Mouse (Mus musculus): ENCODE data around the gene Phf10. TPM values are rescaled to one million over a fixed set of nuclear protein-coding genes. Genes with fewer than 3 reads are reported as not detected.
"Not testable (repeated sequence)": the region's sequence is repeated elsewhere in the genome, so short reads cannot be mapped to it uniquely, and the experiment has no call there.

The Phf10 gene
- polyA plus RNA-seq, 1 experiment: 45.7 TPM

DNA sequence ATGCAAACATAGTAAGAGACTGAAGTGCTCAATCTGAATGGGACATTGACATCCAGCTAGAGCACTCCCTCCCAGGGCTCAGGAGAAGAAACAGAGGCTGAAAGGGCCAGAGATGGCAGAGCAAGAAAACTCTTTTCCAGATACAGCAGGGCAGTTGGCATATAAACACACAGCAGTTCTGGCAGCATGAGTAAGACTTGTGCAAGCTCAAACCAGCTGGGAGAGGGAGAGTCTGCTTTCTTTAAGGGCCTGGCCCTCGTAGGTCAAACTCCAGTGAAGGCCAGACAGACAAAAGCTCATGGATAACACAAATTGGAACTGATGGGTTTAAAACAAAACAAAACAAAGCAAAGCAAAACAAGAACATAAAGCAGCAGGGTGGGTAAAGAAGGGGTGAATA lies 54.5 kb downstream of the Phf10 start:
- DNase-seq: no peak
- Histone ChIP-seq H3K4me3 (replicated peaks; ENCODE audit: insufficient read depth, low read depth, low read length) (no peak overlapping the region), H3K4me1 (ENCODE audit: control insufficient read depth, insufficient read depth, low read length) (no peaks in the 10 kb centered on the region), H3K27ac (ENCODE audit: insufficient read depth, low read length) (no peak overlapping the region), H3K27me3 (ENCODE audit: control insufficient read depth, insufficient read depth, low read length) (no peaks in the 10 kb centered on the region)
- WGBS: 46% methylated on average over 1 of the region's 1 CpGs
- TF ChIP-seq CTCF (IDR thresholded peaks at IDR 0.05; ENCODE audit: borderline replicate concordance, insufficient read depth, low read depth, low read length) (no peak), POLR2A (IDR thresholded peaks at IDR 0.05; ENCODE audit: borderline replicate concordance, insufficient read depth, low read length) (no peak)

GRCm38 (mm10) chr17:14904637-14905265 lies 56.3 kb downstream of the Phf10 start:
- TF ChIP-seq POLR2A (IDR thresholded peaks at IDR 0.05; ENCODE audit: borderline replicate concordance, insufficient read depth, low read length) (no peak), CTCF (IDR thresholded peaks at IDR 0.05; ENCODE audit: borderline replicate concordance, insufficient read depth, low read depth, low read length) (peak; percentile 44; the same call in 1 of the 2 replicates)
- 56% methylated on average over 7 of the region's 7 CpGs for WGBS
- Histone ChIP-seq H3K27me3 (ENCODE audit: control insufficient read depth, insufficient read depth, low read length) (no peaks in the 10 kb centered on the region), H3K4me1 (ENCODE audit: control insufficient read depth, insufficient read depth, low read length) (no peaks in the 10 kb centered on the region), H3K27ac (ENCODE audit: insufficient read depth, low read length) (no peak overlapping the region), H3K4me3 (replicated peaks; ENCODE audit: insufficient read depth, low read depth, low read length) (no peak overlapping the region)
- peak; percentile 34 to 57 for DNase-seq

- Histone ChIP-seq H3K27me3 (ENCODE audit: control insufficient read depth, insufficient read depth, low read length) (no peaks in the 10 kb centered on the region), H3K4me3 (replicated peaks; ENCODE audit: insufficient read depth, low read depth, low read length) (no peak overlapping the region), H3K4me1 (ENCODE audit: control insufficient read depth, insufficient read depth, low read length) (no peaks in the 10 kb centered on the region), H3K27ac (ENCODE audit: insufficient read depth, low read length) (no peak overlapping the region)
- TF ChIP-seq POLR2A (IDR thresholded peaks at IDR 0.05; ENCODE audit: borderline replicate concordance, insufficient read depth, low read length) (no peak), CTCF (IDR thresholded peaks at IDR 0.05; ENCODE audit: borderline replicate concordance, insufficient read depth, low read depth, low read length) (no peak)
- DNase-seq: no peak
- 93% methylated on average over 6 of the region's 6 CpGs for WGBS
These were observed 56.9 kb downstream of the Phf10 start for GRCm38 (mm10) chr17:14904206-14904605.

GRCm38 (mm10) chr17:14903212-14903611 lies 57.9 kb downstream of the Phf10 start:
- H3K4me3 ChIP-seq (replicated peaks; ENCODE audit: insufficient read depth, low read depth, low read length): no peak overlapping the region
- DNase-seq: no peak
- H3K27ac ChIP-seq (ENCODE audit: insufficient read depth, low read length): no peak overlapping the region
- no peaks in the 10 kb centered on the region for H3K27me3 ChIP-seq (ENCODE audit: control insufficient read depth, insufficient read depth, low read length)
- H3K4me1 ChIP-seq (ENCODE audit: control insufficient read depth, insufficient read depth, low read length): no peaks in the 10 kb centered on the region
- WGBS: 92% methylated on average over 3 of the region's 3 CpGs
- TF ChIP-seq POLR2A (IDR thresholded peaks at IDR 0.05; ENCODE audit: borderline replicate concordance, insufficient read depth, low read length) (no peak), CTCF (IDR thresholded peaks at IDR 0.05; ENCODE audit: borderline replicate concordance, insufficient read depth, low read depth, low read length) (no peak)

DNA sequence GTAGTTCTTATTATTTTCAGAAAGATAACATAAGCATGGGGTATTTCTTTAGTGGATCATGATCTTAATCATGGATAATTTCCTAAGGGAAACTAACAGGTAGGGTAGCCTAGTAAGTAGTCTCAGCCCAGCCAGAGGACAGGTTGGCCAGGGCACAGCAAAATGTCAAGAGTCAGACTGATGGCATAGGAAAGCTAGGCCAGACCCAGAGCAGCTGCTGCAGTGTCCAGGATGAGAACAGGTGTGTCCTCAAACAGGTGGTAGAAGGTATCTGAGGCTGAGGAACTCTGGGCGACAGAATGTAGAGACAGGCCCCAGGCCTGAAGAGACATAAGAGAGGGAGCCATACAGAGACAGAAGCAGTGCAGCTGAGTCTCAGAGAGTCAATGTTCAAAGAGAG lies 62.1 kb downstream of the Phf10 start:
- WGBS: 65% methylated on average over 1 of the region's 1 CpGs
- Histone ChIP-seq H3K4me3 (replicated peaks; ENCODE audit: insufficient read depth, low read depth, low read length) (no peak overlapping the region), H3K27ac (ENCODE audit: insufficient read depth, low read length) (no peak overlapping the region), H3K27me3 (ENCODE audit: control insufficient read depth, insufficient read depth, low read length) (no peaks in the 10 kb centered on the region), H3K4me1 (ENCODE audit: control insufficient read depth, insufficient read depth, low read length) (no peaks in the 10 kb centered on the region)
- TF ChIP-seq POLR2A (IDR thresholded peaks at IDR 0.05; ENCODE audit: borderline replicate concordance, insufficient read depth, low read length) (no peak), CTCF (IDR thresholded peaks at IDR 0.05; ENCODE audit: borderline replicate concordance, insufficient read depth, low read depth, low read length) (no peak)
- no peak for DNase-seq

DNA sequence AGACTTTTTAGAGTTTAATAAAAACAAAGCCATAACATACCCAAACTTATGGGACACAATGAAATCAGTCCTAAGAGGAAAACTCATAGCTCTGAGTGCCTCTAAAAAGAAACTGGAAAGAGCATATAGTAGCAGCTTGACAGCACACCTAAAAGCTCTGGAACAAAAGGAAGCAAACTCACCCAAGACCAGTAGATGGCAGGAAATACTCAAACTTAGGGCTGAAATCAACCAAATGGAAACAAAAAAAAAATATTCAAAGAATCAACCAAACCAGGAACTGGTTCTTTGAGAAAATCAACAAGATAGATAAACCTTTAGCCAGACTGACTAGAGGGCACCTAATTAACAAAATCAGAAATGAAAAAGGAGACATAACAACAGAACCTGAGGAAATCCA lies 66.0 kb downstream of the Phf10 start:
- not testable (repeated sequence) for H3K4me1 ChIP-seq (ENCODE audit: control insufficient read depth, insufficient read depth, low read length); DNase-seq; H3K4me3 ChIP-seq (replicated peaks; ENCODE audit: insufficient read depth, low read depth, low read length); H3K27ac ChIP-seq (ENCODE audit: insufficient read depth, low read length); H3K27me3 ChIP-seq (ENCODE audit: control insufficient read depth, insufficient read depth, low read length)

Other genes starting within 250 kb of the Phf10 start
- gene Wdr27, start 18.1 kb downstream of the Phf10 start, polyA plus RNA-seq (2012; rRNA removed): 4.0 and 4.4 TPM in 2 replicates
- gene 1600012H06Rik, start 18.1 kb downstream of the Phf10 start, polyA plus RNA-seq (2012; rRNA removed): 17.5 and 18.4 TPM in 2 replicates
- 23.8 and 24.5 TPM in 2 replicates for gene 9030025P20Rik, start 17.2 kb upstream of the Phf10 start, polyA plus RNA-seq (2012; rRNA removed)
- 0.41 TPM in 1 of 2 replicates, not detected in the other for gene Gm3417, start 17.5 kb upstream of the Phf10 start, polyA plus RNA-seq (2012; rRNA removed)
- gene Gm3435, start 48.9 kb upstream of the Phf10 start, polyA plus RNA-seq (2012; rRNA removed): 12.3 and 12.8 TPM in 2 replicates
- gene Ermard, start 79.9 kb upstream of the Phf10 start, polyA plus RNA-seq (2012; rRNA removed): 107 and 119 TPM in 2 replicates
- not detected in 2 replicates for gene Tcte3, start 80.2 kb upstream of the Phf10 start, polyA plus RNA-seq (2012; rRNA removed)
- gene Gm3448, start 80.3 kb upstream of the Phf10 start, polyA plus RNA-seq (2012; rRNA removed): 3.4 and 4.5 TPM in 2 replicates

All from cerebellum, adult 2 months (tissue).